Comparison of ENCODE assay signal across 8 mouse cellular contexts in genomic region chr2:121806959-121807653, GRCm38 (mm10). TPM values are rescaled to one million over a fixed set of nuclear protein-coding genes. Genes with fewer than 3 reads are reported as not detected.
DNase-seq lines count a peak whose midpoint lies in the region; ATAC-seq lines count a peak whose summit lies in the region.

TSS of gene Frmd5 (minus strand) at chr2:121807087.

- DNase-seq in CD4-positive helper T cell, adult 2 months (ENCODE audit: low read depth, low spot score), result peak; percentile 90
- DNase-seq in monocyte, adult 2 months (ENCODE audit: low read depth in 1 of 2, low spot score in 2 of 2), result peak; percentile 23 to 49
- peak; percentile 51 to 58 for DNase-seq in spleen, postnatal 14 days (ENCODE audit: low spot score in 2 of 2)

- H3K4me1 ChIP-seq in brown adipose tissue, adult 24 weeks (ENCODE audit: control insufficient read depth, insufficient read depth, insufficient read length, low read length), result no peaks in the 10 kb centered on the region
- peaks cover 4% of the 10 kb centered on the region; the same call in 1 of the 2 replicates for H3K4me1 ChIP-seq in heart, embryonic 11.5 days (ENCODE audit: control insufficient read depth, insufficient read depth, low read length)
- H3K4me1 ChIP-seq in kidney, embryonic 15.5 days, result peaks cover 21% of the 10 kb centered on the region
- peaks cover 10% of the 10 kb centered on the region for H3K4me1 ChIP-seq in limb, embryonic 15.5 days

- peak within 1 kb of the TSS; percentile 44 for H3K9ac ChIP-seq in heart, embryonic 11.5 days (ENCODE audit: low read depth, low read length)
- peak within 1 kb of the TSS; percentile 46 for H3K9ac ChIP-seq in kidney, embryonic 15.5 days
- 0 out of 2 replicates have a peak within 1 kb of the TSS, but pooled peaks have one; percentile 14 for H3K9ac ChIP-seq in limb, embryonic 15.5 days

- peak within 1 kb of the TSS; percentile 96 for H3K4me2 ChIP-seq in heart, embryonic 11.5 days
- peak within 1 kb of the TSS; percentile 93 for H3K4me2 ChIP-seq in kidney, embryonic 15.5 days
- H3K4me2 ChIP-seq in limb, embryonic 15.5 days, result peak within 1 kb of the TSS; percentile 95

- peaks cover 29% of the 10 kb centered on the region for H3K27me3 ChIP-seq in heart, embryonic 11.5 days (ENCODE audit: control insufficient read depth, insufficient read depth, low read length)
- peaks cover 59% of the 10 kb centered on the region for H3K27me3 ChIP-seq in kidney, embryonic 15.5 days
- H3K27me3 ChIP-seq in limb, embryonic 15.5 days, result peaks cover 34% of the 10 kb centered on the region

- peak; percentile 42 for ATAC-seq in erythroid progenitor cell, adult 5-6 weeks (replicated peaks; ENCODE audit: low FRiP score, poor library complexity, severe bottlenecking)
- ATAC-seq in heart, embryonic 11.5 days (replicated peaks; ENCODE audit: insufficient number of reproducible peaks, low FRiP score, low TSS enrichment), result peak; percentile 97
- peak; percentile 98 for ATAC-seq in kidney, embryonic 15.5 days (replicated peaks; ENCODE audit: low FRiP score)
- peak; percentile 97 for ATAC-seq in limb, embryonic 15.5 days (ENCODE audit: insufficient number of reproducible peaks, low FRiP score, low TSS enrichment, low read depth)

- H3K27ac ChIP-seq in brown adipose tissue, adult 24 weeks (replicated peaks; ENCODE audit: low read depth, low read length), result no peak within 1 kb of the TSS
- no peak within 1 kb of the TSS for H3K27ac ChIP-seq in heart, embryonic 11.5 days (ENCODE audit: low read depth, low read length)
- 0 out of 2 replicates have a peak within 1 kb of the TSS, but pooled peaks have one; percentile 62 for H3K27ac ChIP-seq in kidney, embryonic 15.5 days
- no peak within 1 kb of the TSS for H3K27ac ChIP-seq in limb, embryonic 15.5 days

- no peaks in the 10 kb centered on the region for H3K9me3 ChIP-seq in heart, embryonic 11.5 days (replicated peaks; ENCODE audit: control insufficient read depth, low read length)
- H3K9me3 ChIP-seq in kidney, embryonic 15.5 days (replicated peaks), result no peaks in the 10 kb centered on the region
- no peaks in the 10 kb centered on the region for H3K9me3 ChIP-seq in limb, embryonic 15.5 days

- H3K36me3 ChIP-seq in heart, embryonic 11.5 days (ENCODE audit: control insufficient read depth, insufficient read depth, low read length), result no peaks in the 10 kb centered on the region
- no peaks in the 10 kb centered on the region for H3K36me3 ChIP-seq in kidney, embryonic 15.5 days
- H3K36me3 ChIP-seq in limb, embryonic 15.5 days, result no peaks in the 10 kb centered on the region

- WGBS in heart, embryonic 11.5 days (ENCODE audit: insufficient replicate concordance), result under 1% methylated on average over 35 of the region's 35 CpGs
- 1% methylated on average over 35 of the region's 35 CpGs for WGBS in kidney, embryonic 15.5 days
- WGBS in limb, embryonic 15.5 days, result under 1% methylated on average over 35 of the region's 35 CpGs

- peak within 1 kb of the TSS; percentile 67 for H3K4me3 ChIP-seq in brown adipose tissue, adult 24 weeks (ENCODE audit: insufficient read depth, low read depth, low read length)
- peak within 1 kb of the TSS; percentile 82 for H3K4me3 ChIP-seq in heart, embryonic 11.5 days (ENCODE audit: low read depth, low read length)
- peak within 1 kb of the TSS; percentile 69 for H3K4me3 ChIP-seq in kidney, embryonic 15.5 days (replicated peaks)
- H3K4me3 ChIP-seq in limb, embryonic 15.5 days, result peak within 1 kb of the TSS; percentile 68

RNA-seq across cellular contexts. Expression of gene Frmd5, which starts in this region (rescaled TPM):
- 0.55 TPM in 1 of 2 replicates, not detected in the other for polyA plus RNA-seq in brown adipose tissue, adult 24 weeks (2012; ENCODE audit: insufficient read depth, insufficient read length, missing spikeins)
- total RNA-seq in erythroid progenitor cell, adult 5-6 weeks (2015; ENCODE audit: low replicate concordance), result not detected in 2 replicates
- total RNA-seq in erythroid progenitor cell, adult 5-6 weeks (2017; ENCODE audit: low replicate concordance), result 0.26 TPM in 1 of 2 replicates, not detected in the other
- polyA plus RNA-seq in heart, embryonic 11.5 days (2014; fragmentation: Nextera tagmentation; extraction: Ambion mirVana), result 24.2 and 29.5 TPM in 2 replicates
- 1.8 and 2.4 TPM in 2 replicates for polyA plus RNA-seq in kidney, embryonic 15.5 days (2015; fragmentation: Nextera tagmentation; extraction: Ambion mirVana)
- polyA plus RNA-seq in limb, embryonic 15.5 days (2015; fragmentation: Nextera tagmentation; extraction: Ambion mirVana), result 0.78 and 0.81 TPM in 2 replicates

Comparison
In these comparisons a context has a peak if more than half of its experiments do, and no peak if none do; other contexts are left out.
1. Peak in ATAC-seq in erythroid progenitor cell, adult 5-6 weeks; RNA of the gene not detected or under 1 TPM.
2. Peak in ATAC-seq, H3K4me3 ChIP-seq, H3K9ac ChIP-seq and H3K4me2 ChIP-seq in limb, embryonic 15.5 days; RNA of the gene not detected or under 1 TPM.
3. DNase-seq: peak in every context shown above with its lines; median percentile 90 in CD4-positive helper T cell, adult 2 months; 54 in spleen, postnatal 14 days; 36 in monocyte, adult 2 months.
4. ATAC-seq: peak in every context shown above with its lines; median percentile 98 in kidney, embryonic 15.5 days; 97 in heart, embryonic 11.5 days; 97 in limb, embryonic 15.5 days; 42 in erythroid progenitor cell, adult 5-6 weeks.